Mouse (Mus musculus): ENCODE data around the gene Pfas. TPM values are rescaled to one million over a fixed set of nuclear protein-coding genes. Genes with fewer than 3 reads are reported as not detected.
"Not testable (repeated sequence)": the region's sequence is repeated elsewhere in the genome, so short reads cannot be mapped to it uniquely, and the experiment has no call there.

Gene Pfas
- polyA plus RNA-seq, 1 experiment: 10.3 TPM

- H3K4me1 ChIP-seq (ENCODE audit: control insufficient read depth, insufficient read depth, low read length): peaks cover 14% of the 10 kb centered on the region
- H3K27ac ChIP-seq (ENCODE audit: insufficient read depth, low read depth, low read length): peak overlapping the region; percentile 84; the same call in 1 of the 2 replicates
- peak overlapping the region; percentile 86 for H3K4me3 ChIP-seq (ENCODE audit: insufficient read depth, low read length)
- no peak for TF ChIP-seq POLR2A (IDR thresholded peaks at IDR 0.05; ENCODE audit: borderline replicate concordance, low read depth, low read length)
- TF ChIP-seq CTCF (IDR thresholded peaks at IDR 0.05; ENCODE audit: low read depth, low read length): no peak
Measured at GRCm38 (mm10) chr11:69016755-69017154, 8.5 kb upstream of the Pfas start.

GRCm38 (mm10) chr11:69015644-69016441 is 7.6 kb upstream of the Pfas start, which contains the start of gene Ctc1:
Gene Ctc1, plus strand, starts transcription at chr11:69015911.
- Histone ChIP-seq H3K27ac (ENCODE audit: insufficient read depth, low read depth, low read length) (peak within 1 kb of the TSS; percentile 84), H3K4me1 (ENCODE audit: control insufficient read depth, insufficient read depth, low read length) (peaks cover 14% of the 10 kb centered on the region), H3K4me3 (ENCODE audit: insufficient read depth, low read length) (peak within 1 kb of the TSS; percentile 86)
- TF ChIP-seq POLR2A (IDR thresholded peaks at IDR 0.05; ENCODE audit: borderline replicate concordance, low read depth, low read length) (no peak), CTCF (IDR thresholded peaks at IDR 0.05; ENCODE audit: low read depth, low read length) (no peak)

GRCm38 (mm10) chr11:69012071-69012601 is 3.9 kb upstream of the Pfas start:
- Histone ChIP-seq H3K4me1 (ENCODE audit: control insufficient read depth, insufficient read depth, low read length) (peaks cover 16% of the 10 kb centered on the region), H3K4me3 (ENCODE audit: insufficient read depth, low read length) (peak overlapping the region; percentile 80), H3K27ac (ENCODE audit: insufficient read depth, low read depth, low read length) (peak overlapping the region; percentile 84)
- no peak for TF ChIP-seq POLR2A (IDR thresholded peaks at IDR 0.05; ENCODE audit: borderline replicate concordance, low read depth, low read length)
- no peak for TF ChIP-seq CTCF (IDR thresholded peaks at IDR 0.05; ENCODE audit: low read depth, low read length)

GRCm38 (mm10) chr11:69011445-69011844 is 3.2 kb upstream of the Pfas start:
- peak overlapping the region; percentile 26; the same call in 1 of the 2 replicates for H3K4me3 ChIP-seq (ENCODE audit: insufficient read depth, low read length)
- not testable (repeated sequence) for H3K27ac ChIP-seq (ENCODE audit: insufficient read depth, low read depth, low read length)
- H3K4me1 ChIP-seq (ENCODE audit: control insufficient read depth, insufficient read depth, low read length): peaks cover 12% of the 10 kb centered on the region

- H3K4me1 ChIP-seq (ENCODE audit: control insufficient read depth, insufficient read depth, low read length): peaks cover 12% of the 10 kb centered on the region
- H3K4me3 ChIP-seq (ENCODE audit: insufficient read depth, low read length): no peak overlapping the region
- no peak overlapping the region for H3K27ac ChIP-seq (ENCODE audit: insufficient read depth, low read depth, low read length)
- TF ChIP-seq POLR2A (IDR thresholded peaks at IDR 0.05; ENCODE audit: borderline replicate concordance, low read depth, low read length) (no peak), CTCF (IDR thresholded peaks at IDR 0.05; ENCODE audit: low read depth, low read length) (no peak)
Measured at GRCm38 (mm10) chr11:69010400-69011323, 2.4 kb upstream of the Pfas start.

GRCm38 (mm10) chr11:69009508-69009907 is 1.2 kb upstream of the Pfas start:
- TF ChIP-seq CTCF (IDR thresholded peaks at IDR 0.05; ENCODE audit: low read depth, low read length): no peak
- peaks cover 5% of the 10 kb centered on the region for H3K4me1 ChIP-seq (ENCODE audit: control insufficient read depth, insufficient read depth, low read length)
- no peak overlapping the region for H3K27ac ChIP-seq (ENCODE audit: insufficient read depth, low read depth, low read length)
- H3K4me3 ChIP-seq (ENCODE audit: insufficient read depth, low read length): no peak overlapping the region

GRCm38 (mm10) chr11:69006575-69006974 is 1.7 kb downstream of the Pfas start:
- H3K4me1 ChIP-seq (ENCODE audit: control insufficient read depth, insufficient read depth, low read length); H3K27ac ChIP-seq (ENCODE audit: insufficient read depth, low read depth, low read length); H3K4me3 ChIP-seq (ENCODE audit: insufficient read depth, low read length): not testable (repeated sequence)

GRCm38 (mm10) chr11:69005193-69005592 is 3.1 kb downstream of the Pfas start:
- Histone ChIP-seq H3K4me3 (ENCODE audit: insufficient read depth, low read length) (no peak overlapping the region), H3K4me1 (ENCODE audit: control insufficient read depth, insufficient read depth, low read length) (peaks cover 3% of the 10 kb centered on the region), H3K27ac (ENCODE audit: insufficient read depth, low read depth, low read length) (no peak overlapping the region)
- no peak for TF ChIP-seq CTCF (IDR thresholded peaks at IDR 0.05; ENCODE audit: low read depth, low read length)

GRCm38 (mm10) chr11:69003592-69003991 is 4.7 kb downstream of the Pfas start:
- H3K27ac ChIP-seq (ENCODE audit: insufficient read depth, low read depth, low read length): no peak overlapping the region
- TF ChIP-seq CTCF (IDR thresholded peaks at IDR 0.05; ENCODE audit: low read depth, low read length): no peak
- TF ChIP-seq POLR2A (IDR thresholded peaks at IDR 0.05; ENCODE audit: borderline replicate concordance, low read depth, low read length): no peak
- H3K4me3 ChIP-seq (ENCODE audit: insufficient read depth, low read length): no peak overlapping the region
- H3K4me1 ChIP-seq (ENCODE audit: control insufficient read depth, insufficient read depth, low read length): peaks cover 3% of the 10 kb centered on the region

GRCm38 (mm10) chr11:69002782-69003181 is 5.5 kb downstream of the Pfas start:
- not testable (repeated sequence) for H3K4me3 ChIP-seq (ENCODE audit: insufficient read depth, low read length); H3K27ac ChIP-seq (ENCODE audit: insufficient read depth, low read depth, low read length); H3K4me1 ChIP-seq (ENCODE audit: control insufficient read depth, insufficient read depth, low read length)

Data from bone marrow macrophage, adult 2 months (primary cell).